Mouse (Mus musculus) liver, adult 2 months (tissue): ENCODE measurements at regions not wholly inside any gene's neighbourhood (a gene's known extent, or its start where the extent isn't known, plus 50 kb on each side); places are given as distances from the start of the nearest gene placed in this dataset.

Source experiments
- CTCF ChIP-seq: fragments of 200-500 bp; IDR thresholded peaks from 2 replicates; pipeline ENCODE4 v1.5.1; 2011; ENCODE audit warnings: low read depth, low read length, control low read depth
- POLR2A ChIP-seq: fragments of 200-500 bp; IDR thresholded peaks from 2 replicates; pipeline ENCODE4 v1.6.1; 2011; ENCODE audit warnings: low read length, control low read depth; ENCODE audit not compliant: insufficient read depth; ENCODE audit errors: extremely low read depth

DNA sequence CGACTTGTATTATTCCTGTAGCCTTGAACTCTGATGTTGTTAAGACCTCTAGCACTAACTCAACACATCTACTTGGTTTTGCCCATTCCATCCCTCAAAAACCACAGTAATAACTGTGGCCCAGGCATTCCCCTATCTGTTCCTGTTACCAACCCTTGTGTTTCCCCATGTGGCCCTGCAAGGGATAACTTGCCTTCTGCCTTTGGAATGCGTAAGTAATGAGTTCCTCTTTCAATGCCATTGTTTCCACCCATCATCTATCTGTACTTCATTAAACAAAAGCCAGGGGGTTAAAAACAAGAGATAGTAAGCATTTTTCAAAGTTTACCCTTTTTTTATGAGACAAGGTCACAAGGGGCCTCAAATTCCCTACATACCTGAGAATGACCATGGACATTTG lies 60.5 kb upstream of the 1110032F04Rik start:
- TF ChIP-seq CTCF (no peak), POLR2A (no peak)
